Mouse (Mus musculus): ENCODE data around the gene Vps11. TPM values are rescaled to one million over a fixed set of nuclear protein-coding genes. Genes with fewer than 3 reads are reported as not detected.
A peak's percentile ranks its signal among the peaks of the same experiment; 100 is the strongest.
"Not testable (repeated sequence)": the region's sequence is repeated elsewhere in the genome, so short reads cannot be mapped to it uniquely, and the experiment has no call there.

Vps11 gene
- polyA plus RNA-seq, 1 experiment from 2014 or later = 27.6 TPM

DNA sequence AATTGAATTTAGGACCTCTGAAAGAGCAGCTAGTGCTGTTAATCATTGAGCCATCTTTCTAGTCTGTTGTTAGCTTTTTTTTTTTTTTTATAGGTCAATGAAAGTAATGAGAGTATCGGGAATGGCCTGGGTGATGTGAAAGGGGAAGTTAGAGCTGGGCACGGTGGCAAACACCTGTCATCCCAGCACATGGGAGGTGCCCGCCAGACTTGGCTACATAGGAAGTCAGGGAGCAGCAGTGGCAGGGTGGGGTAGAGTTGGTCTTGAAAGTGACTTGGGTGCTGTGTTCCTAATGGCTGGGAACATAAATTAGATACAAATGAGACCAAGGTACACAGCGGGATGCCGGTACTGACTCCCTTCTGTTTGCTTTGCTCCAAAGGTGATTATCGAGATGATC is 30.7 kb downstream of the Vps11 start:
- H3K4me2 ChIP-seq (ENCODE audit: low read depth, low read length) = no peak overlapping the region
- H3K4me3 ChIP-seq (ENCODE audit: low read depth, low read length) = no peak overlapping the region
- no peaks in the 10 kb centered on the region; the same call in 1 of the 2 replicates for H3K4me1 ChIP-seq (ENCODE audit: control insufficient read depth, insufficient read depth, low read length)
- DNase-seq (ENCODE audit: low spot score) (no peak), ATAC-seq (replicated peaks; ENCODE audit: insufficient number of reproducible peaks, low FRiP score, low TSS enrichment, low read depth) (no peak)
- WGBS = 97% methylated on average over 6 of the region's 6 CpGs
- H3K36me3 ChIP-seq (replicated peaks; ENCODE audit: control insufficient read depth, insufficient read depth, low read depth, low read length) = peaks cover 19% of the 10 kb centered on the region
- H3K27ac ChIP-seq (replicated peaks; ENCODE audit: low read depth, low read length) = no peak overlapping the region
- no peaks in the 10 kb centered on the region for H3K9me3 ChIP-seq (replicated peaks; ENCODE audit: control insufficient read depth, low read length)
- no peaks in the 10 kb centered on the region for H3K27me3 ChIP-seq (ENCODE audit: control insufficient read depth, insufficient read depth, low read length)
- H3K9ac ChIP-seq (replicated peaks; ENCODE audit: low read length) = no peak overlapping the region

DNA sequence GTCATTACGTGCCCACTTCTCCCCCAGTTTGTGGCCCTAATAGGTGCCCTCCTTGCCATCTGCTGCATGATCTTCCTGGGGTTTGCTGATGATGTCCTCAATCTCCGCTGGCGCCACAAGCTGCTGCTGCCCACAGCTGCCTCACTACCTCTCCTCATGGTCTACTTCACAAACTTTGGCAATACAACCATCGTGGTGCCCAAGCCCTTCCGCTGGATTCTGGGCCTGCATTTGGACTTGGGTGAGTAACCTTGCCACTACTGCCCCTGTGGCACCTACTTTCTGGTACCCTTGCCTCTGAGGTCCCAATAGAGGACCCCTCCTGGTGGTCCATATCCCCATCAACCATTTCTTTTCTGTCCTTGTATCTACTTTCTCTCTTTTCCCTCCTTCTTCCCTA is 33.5 kb downstream of the Vps11 start:
- WGBS = 88% methylated on average over 5 of the region's 5 CpGs
- peak overlapping the region; percentile 90 for H3K9ac ChIP-seq (replicated peaks; ENCODE audit: low read length)
- peaks cover 10% of the 10 kb centered on the region for H3K36me3 ChIP-seq (replicated peaks; ENCODE audit: control insufficient read depth, insufficient read depth, low read depth, low read length)
- no peak for ATAC-seq (replicated peaks; ENCODE audit: insufficient number of reproducible peaks, low FRiP score, low TSS enrichment, low read depth)
- no peak for DNase-seq (ENCODE audit: low spot score)
- H3K4me2 ChIP-seq (ENCODE audit: low read depth, low read length) = peak overlapping the region; percentile 76
- H3K27me3 ChIP-seq (ENCODE audit: control insufficient read depth, insufficient read depth, low read length) = no peaks in the 10 kb centered on the region
- peak overlapping the region; percentile 70 for H3K4me3 ChIP-seq (ENCODE audit: low read depth, low read length)
- H3K9me3 ChIP-seq (replicated peaks; ENCODE audit: control insufficient read depth, low read length) = no peaks in the 10 kb centered on the region
- no peak overlapping the region for H3K27ac ChIP-seq (replicated peaks; ENCODE audit: low read depth, low read length)
- no peaks in the 10 kb centered on the region; the same call in 1 of the 2 replicates for H3K4me1 ChIP-seq (ENCODE audit: control insufficient read depth, insufficient read depth, low read length)

DNA sequence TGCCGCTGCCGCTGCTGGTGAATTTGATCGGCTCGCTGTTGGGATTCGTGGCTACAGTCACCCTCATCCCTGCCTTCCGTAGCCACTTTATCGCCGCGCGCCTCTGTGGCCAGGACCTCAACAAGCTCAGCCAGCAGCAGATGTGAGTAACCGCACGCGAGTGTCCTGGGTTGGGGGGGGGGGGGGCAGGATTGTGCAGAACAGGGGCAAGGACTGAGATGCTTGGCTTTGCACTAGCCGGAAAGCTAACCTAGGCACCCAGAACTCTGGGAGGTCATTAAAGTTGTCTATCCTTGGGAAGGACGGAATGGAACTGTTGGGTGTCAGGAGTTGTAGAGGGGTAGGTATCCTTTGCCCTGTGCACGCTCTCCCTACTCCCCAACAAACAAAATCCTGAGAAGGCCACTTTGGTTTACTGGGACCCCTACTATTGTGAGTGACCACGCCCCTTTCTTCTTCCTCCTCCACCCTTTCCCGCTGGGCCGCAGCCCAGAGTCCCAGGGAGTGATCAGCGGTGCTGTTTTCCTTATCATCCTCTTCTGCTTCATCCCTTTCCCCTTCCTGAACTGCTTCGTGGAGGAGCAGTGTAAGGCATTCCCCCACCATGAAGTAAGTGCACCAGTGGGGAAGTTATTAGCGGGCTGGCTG is 34.3 kb downstream of the Vps11 start:
- H3K4me3 ChIP-seq (ENCODE audit: low read depth, low read length) = peak overlapping the region; percentile 70
- H3K4me2 ChIP-seq (ENCODE audit: low read depth, low read length) = peak overlapping the region; percentile 76
- H3K36me3 ChIP-seq (replicated peaks; ENCODE audit: control insufficient read depth, insufficient read depth, low read depth, low read length) = peaks cover 4% of the 10 kb centered on the region
- H3K27ac ChIP-seq (replicated peaks; ENCODE audit: low read depth, low read length) = peak overlapping the region; percentile 84
- peak; percentile 72 for DNase-seq (ENCODE audit: low spot score)
- under 1% methylated on average over 21 of the region's 22 CpGs for WGBS
- no peaks in the 10 kb centered on the region for H3K27me3 ChIP-seq (ENCODE audit: control insufficient read depth, insufficient read depth, low read length)
- no peaks in the 10 kb centered on the region; the same call in 1 of the 2 replicates for H3K4me1 ChIP-seq (ENCODE audit: control insufficient read depth, insufficient read depth, low read length)
- ATAC-seq (replicated peaks; ENCODE audit: insufficient number of reproducible peaks, low FRiP score, low TSS enrichment, low read depth) = peak; percentile 34
- peak overlapping the region; percentile 90 for H3K9ac ChIP-seq (replicated peaks; ENCODE audit: low read length)
- H3K9me3 ChIP-seq (replicated peaks; ENCODE audit: control insufficient read depth, low read length) = no peaks in the 10 kb centered on the region

DNA sequence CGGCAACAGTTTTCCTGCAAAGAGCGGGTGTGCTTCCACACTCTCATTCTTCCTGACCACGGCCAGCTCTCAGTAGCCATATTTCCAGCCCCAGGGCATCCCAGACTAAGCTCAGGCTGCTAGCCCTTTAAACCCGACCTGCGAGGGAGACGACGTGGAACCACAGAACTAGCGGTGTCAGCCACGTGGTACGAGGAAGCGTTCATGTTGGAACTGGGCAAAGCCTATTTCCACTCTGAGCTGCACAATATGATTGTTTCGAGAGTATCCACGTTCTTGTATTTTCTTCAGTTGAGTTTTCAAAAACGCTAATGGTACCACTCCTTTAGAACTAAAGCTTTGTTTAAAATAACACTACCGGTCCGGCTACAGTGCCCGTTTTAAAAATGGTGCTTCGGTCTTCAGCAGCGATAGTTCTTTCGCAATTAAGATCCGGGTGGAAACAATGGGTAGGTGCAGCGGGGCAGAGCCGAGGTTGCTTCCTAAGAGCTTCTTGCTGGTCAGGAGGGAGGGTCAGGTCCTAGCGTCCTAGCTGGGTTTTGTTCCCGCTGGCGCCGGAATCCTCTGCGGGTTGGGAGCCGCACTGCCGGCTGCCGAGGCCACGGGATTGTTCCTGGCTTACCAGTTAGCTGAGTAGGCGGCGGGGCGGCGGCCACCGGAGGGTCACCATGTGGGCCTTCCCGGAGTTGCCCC is 35.0 kb downstream of the Vps11 start:
- Histone ChIP-seq H3K4me2 (ENCODE audit: low read depth, low read length) (peak overlapping the region; percentile 76), H3K27ac (replicated peaks; ENCODE audit: low read depth, low read length) (peak overlapping the region; percentile 84), H3K4me3 (ENCODE audit: low read depth, low read length) (peak overlapping the region; percentile 70), H3K36me3 (replicated peaks; ENCODE audit: control insufficient read depth, insufficient read depth, low read depth, low read length) (peaks cover 4% of the 10 kb centered on the region), H3K9ac (replicated peaks; ENCODE audit: low read length) (peak overlapping the region; percentile 90), H3K4me1 (ENCODE audit: control insufficient read depth, insufficient read depth, low read length) (no peaks in the 10 kb centered on the region; the same call in 1 of the 2 replicates), H3K9me3 (replicated peaks; ENCODE audit: control insufficient read depth, low read length) (no peaks in the 10 kb centered on the region), H3K27me3 (ENCODE audit: control insufficient read depth, insufficient read depth, low read length) (no peaks in the 10 kb centered on the region)
- DNase-seq (ENCODE audit: low spot score) (peak; percentile 90), ATAC-seq (replicated peaks; ENCODE audit: insufficient number of reproducible peaks, low FRiP score, low TSS enrichment, low read depth) (peak; percentile 90)
- WGBS = under 1% methylated on average over 38 of the region's 38 CpGs

DNA sequence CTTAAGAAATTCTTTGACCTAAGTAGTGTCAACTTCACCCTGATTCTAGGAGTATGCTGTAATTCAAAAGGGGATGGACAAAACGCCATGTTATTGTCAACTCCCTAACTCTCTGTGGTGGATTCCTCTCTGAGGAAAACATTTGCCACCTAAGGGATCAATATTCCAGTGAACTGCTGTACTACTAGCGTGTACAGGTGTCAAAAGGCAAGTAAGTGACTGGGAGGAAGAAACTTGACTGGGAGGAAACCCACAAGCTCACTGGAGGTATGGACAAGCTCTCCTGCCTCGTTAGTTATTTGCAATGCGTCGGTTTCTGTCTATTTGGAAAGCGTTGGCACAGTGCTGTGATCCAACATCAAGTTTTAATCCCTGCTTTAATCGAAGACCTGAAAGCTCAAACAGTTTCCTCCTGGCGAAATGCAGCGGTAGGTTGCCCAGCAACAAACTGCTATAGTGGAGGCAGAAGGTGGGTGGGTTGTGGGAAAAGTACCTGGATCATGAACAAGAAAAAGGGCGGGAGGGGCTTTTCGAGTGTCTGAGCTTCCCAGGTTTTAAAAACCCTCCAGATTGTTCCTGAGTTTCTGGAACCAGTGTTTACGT is 35.6 kb downstream of the Vps11 start, which contains the start of gene Dpagt1:
Gene Dpagt1 (plus strand): TSS at position 252 of the 603 bp plus-strand sequence.
- WGBS = 5% methylated on average over 12 of the region's 12 CpGs
- Histone ChIP-seq H3K9ac (replicated peaks; ENCODE audit: low read length) (peak within 1 kb of the TSS; percentile 90), H3K4me1 (ENCODE audit: control insufficient read depth, insufficient read depth, low read length) (no peaks in the 10 kb centered on the region; the same call in 1 of the 2 replicates), H3K27me3 (ENCODE audit: control insufficient read depth, insufficient read depth, low read length) (no peaks in the 10 kb centered on the region), H3K9me3 (replicated peaks; ENCODE audit: control insufficient read depth, low read length) (no peaks in the 10 kb centered on the region), H3K4me2 (ENCODE audit: low read depth, low read length) (peak within 1 kb of the TSS; percentile 76), H3K4me3 (ENCODE audit: low read depth, low read length) (peak within 1 kb of the TSS; percentile 70), H3K27ac (replicated peaks; ENCODE audit: low read depth, low read length) (peak within 1 kb of the TSS; percentile 84), H3K36me3 (replicated peaks; ENCODE audit: control insufficient read depth, insufficient read depth, low read depth, low read length) (peaks cover 4% of the 10 kb centered on the region; the same call in 1 of the 2 replicates)
- ATAC-seq (replicated peaks; ENCODE audit: insufficient number of reproducible peaks, low FRiP score, low TSS enrichment, low read depth) (no peak), DNase-seq (ENCODE audit: low spot score) (no peak)

DNA sequence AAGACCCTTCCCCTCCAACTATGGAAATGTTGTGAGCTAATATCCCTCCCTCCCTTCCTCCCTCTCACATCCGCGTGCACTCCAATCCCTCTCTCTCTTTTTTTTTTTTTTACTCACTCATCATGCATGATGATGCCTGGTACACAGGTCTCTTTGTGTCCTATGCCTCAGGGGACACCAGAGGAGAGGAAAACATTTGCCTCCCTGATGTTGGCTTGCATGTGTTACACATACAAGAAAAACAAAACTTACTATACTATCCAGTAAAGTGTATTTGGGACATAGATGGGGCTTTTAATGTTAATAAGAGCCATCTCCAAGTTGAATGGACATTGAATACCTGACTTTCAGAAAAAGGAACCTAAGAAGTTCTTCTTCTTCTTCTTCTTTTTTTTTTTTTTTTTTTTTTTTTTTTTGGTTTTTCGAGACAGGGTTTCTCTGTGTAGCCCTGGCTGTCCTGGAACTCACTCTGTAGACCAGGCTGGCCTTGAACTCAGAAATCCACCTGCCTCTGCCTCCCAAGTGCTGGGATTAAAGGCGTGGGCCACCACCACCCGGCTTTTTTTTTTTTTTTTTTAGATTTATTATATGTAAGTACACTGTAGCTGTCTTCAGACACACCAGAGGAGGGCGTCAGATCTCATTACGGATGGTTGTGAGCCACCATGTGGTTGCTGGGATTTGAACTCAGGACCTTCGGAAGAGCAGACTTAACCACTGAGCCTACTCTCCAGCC is 36.3 kb downstream of the Vps11 start:
- 50% methylated on average over 7 of the region's 8 CpGs for WGBS
- H3K4me2 ChIP-seq (ENCODE audit: low read depth, low read length); H3K4me1 ChIP-seq (ENCODE audit: control insufficient read depth, insufficient read depth, low read length); H3K27me3 ChIP-seq (ENCODE audit: control insufficient read depth, insufficient read depth, low read length); H3K36me3 ChIP-seq (replicated peaks; ENCODE audit: control insufficient read depth, insufficient read depth, low read depth, low read length); ATAC-seq (replicated peaks; ENCODE audit: insufficient number of reproducible peaks, low FRiP score, low TSS enrichment, low read depth); DNase-seq (ENCODE audit: low spot score); H3K9me3 ChIP-seq (replicated peaks; ENCODE audit: control insufficient read depth, low read length); H3K27ac ChIP-seq (replicated peaks; ENCODE audit: low read depth, low read length): not testable (repeated sequence)
- H3K9ac ChIP-seq (replicated peaks; ENCODE audit: low read length) = peak overlapping the region; percentile 90; the same call in 1 of the 2 replicates
- H3K4me3 ChIP-seq (ENCODE audit: low read depth, low read length) = peak overlapping the region; percentile 70; the same call in 1 of the 2 replicates

DNA sequence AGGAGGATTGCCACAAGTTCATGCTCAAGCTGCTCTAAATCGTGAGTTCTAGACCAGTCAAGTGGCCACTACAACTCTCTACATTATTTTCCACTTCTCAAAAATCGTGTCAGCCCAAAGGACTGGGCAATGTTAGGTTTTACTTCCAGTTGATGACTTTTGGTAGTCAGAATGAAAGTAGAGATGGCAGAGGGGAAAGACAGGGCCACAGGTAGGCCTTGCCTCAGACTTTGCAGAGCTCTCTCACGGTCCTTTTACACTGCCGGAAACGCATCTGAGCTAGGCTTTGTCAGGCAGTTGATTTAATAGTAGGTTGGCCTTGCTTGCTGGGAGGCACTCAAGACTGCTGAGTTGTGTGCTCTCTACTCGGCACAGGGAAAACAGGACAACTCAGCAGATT is 37.3 kb downstream of the Vps11 start:
- Histone ChIP-seq H3K27ac (replicated peaks; ENCODE audit: low read depth, low read length) (no peak overlapping the region), H3K4me2 (ENCODE audit: low read depth, low read length) (no peak overlapping the region), H3K9ac (replicated peaks; ENCODE audit: low read length) (no peak overlapping the region), H3K27me3 (ENCODE audit: control insufficient read depth, insufficient read depth, low read length) (no peaks in the 10 kb centered on the region), H3K4me3 (ENCODE audit: low read depth, low read length) (no peak overlapping the region), H3K4me1 (ENCODE audit: control insufficient read depth, insufficient read depth, low read length) (no peaks in the 10 kb centered on the region; the same call in 1 of the 2 replicates), H3K36me3 (replicated peaks; ENCODE audit: control insufficient read depth, insufficient read depth, low read depth, low read length) (peaks cover 4% of the 10 kb centered on the region; the same call in 1 of the 2 replicates), H3K9me3 (replicated peaks; ENCODE audit: control insufficient read depth, low read length) (no peaks in the 10 kb centered on the region)
- WGBS = 79% methylated on average over 6 of the region's 6 CpGs
- DNase-seq (ENCODE audit: low spot score) (no peak), ATAC-seq (replicated peaks; ENCODE audit: insufficient number of reproducible peaks, low FRiP score, low TSS enrichment, low read depth) (no peak)

Measured in embryonic facial prominence, embryonic 11.5 days (tissue).